Mouse (Mus musculus): ENCODE data around the gene Etv6. TPM values are rescaled to one million over a fixed set of nuclear protein-coding genes. Genes with fewer than 3 reads are reported as not detected.

The Etv6 gene
- polyA plus RNA-seq, 1 experiment = 25.8 TPM

DNA sequence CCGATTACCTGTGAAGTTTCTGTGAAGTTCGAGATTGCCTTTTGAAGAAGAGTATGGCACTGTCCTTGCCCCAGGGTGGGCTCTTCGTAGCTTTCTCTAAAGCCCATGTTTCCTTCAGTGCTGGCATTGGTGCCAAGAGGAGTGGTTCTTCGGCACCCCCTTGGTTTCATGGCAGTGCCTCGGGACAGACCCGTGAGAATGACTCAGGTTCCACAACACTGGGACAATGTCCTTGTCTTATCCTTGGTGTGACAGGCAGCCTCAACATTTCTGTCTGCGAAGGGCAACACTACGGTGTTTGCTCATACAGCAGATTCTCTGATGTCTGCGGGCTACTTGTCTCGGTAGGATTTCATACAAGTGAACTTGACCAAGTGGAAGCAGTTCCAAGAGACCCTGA lies 17.6 kb downstream of the Etv6 start:
- Histone ChIP-seq H3K27ac (ENCODE audit: insufficient read depth, low read length) (no peak overlapping the region), H3K4me3 (ENCODE audit: insufficient read depth, low read length) (no peak overlapping the region), H3K4me1 (ENCODE audit: control insufficient read depth, insufficient read depth, low read length) (peaks cover 8% of the 10 kb centered on the region)
- TF ChIP-seq POLR2A (IDR thresholded peaks at IDR 0.05; ENCODE audit: low read depth, low read length) (no peak), CTCF (IDR thresholded peaks at IDR 0.05; ENCODE audit: borderline replicate concordance, insufficient read depth, low read length) (no peak)

DNA sequence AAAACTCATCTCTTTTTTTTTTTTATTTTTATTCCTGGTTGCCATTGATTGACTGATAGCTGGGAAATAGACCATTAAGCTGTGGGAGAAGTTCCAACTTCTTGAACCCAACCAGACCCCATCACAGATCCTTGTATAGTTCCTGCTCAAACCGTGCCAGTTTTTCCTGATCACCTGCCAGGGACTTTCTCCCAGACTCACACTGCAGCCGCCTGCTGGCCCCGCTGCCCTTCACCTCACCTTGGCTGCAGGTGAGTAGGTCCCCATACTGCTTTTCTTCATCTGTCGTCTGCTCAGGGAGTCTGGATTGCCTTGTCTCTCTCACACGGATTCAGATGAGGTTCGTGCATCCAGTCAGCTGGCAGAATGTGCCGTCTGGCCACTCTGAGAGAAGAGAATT lies 18.1 kb downstream of the Etv6 start:
- no peak overlapping the region for H3K27ac ChIP-seq (ENCODE audit: insufficient read depth, low read length)
- H3K4me3 ChIP-seq (ENCODE audit: insufficient read depth, low read length) = no peak overlapping the region
- TF ChIP-seq POLR2A (IDR thresholded peaks at IDR 0.05; ENCODE audit: low read depth, low read length) (no peak), CTCF (IDR thresholded peaks at IDR 0.05; ENCODE audit: borderline replicate concordance, insufficient read depth, low read length) (no peak)
- peaks cover 9% of the 10 kb centered on the region for H3K4me1 ChIP-seq (ENCODE audit: control insufficient read depth, insufficient read depth, low read length)

DNA sequence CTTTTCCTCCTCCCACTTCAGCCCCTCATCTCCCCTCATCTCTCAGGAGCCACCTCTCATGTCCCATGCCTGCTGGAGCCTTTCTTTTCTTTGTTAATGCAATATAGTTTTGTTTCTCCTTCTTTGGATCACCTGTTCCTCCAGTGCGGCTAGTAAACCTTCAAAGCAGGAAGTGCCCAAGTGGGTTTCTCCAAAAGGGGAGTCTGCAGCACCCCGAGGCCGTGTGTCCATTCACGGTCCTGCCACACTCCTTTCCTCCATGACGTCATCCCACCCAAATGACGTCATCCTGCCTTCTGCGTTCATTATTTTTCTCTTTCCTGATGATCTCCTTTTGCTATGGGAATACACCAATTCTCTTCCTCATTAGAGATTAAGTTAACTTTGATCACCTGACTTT lies 20.1 kb downstream of the Etv6 start:
- no peak for TF ChIP-seq CTCF (IDR thresholded peaks at IDR 0.05; ENCODE audit: borderline replicate concordance, insufficient read depth, low read length)
- no peak for TF ChIP-seq POLR2A (IDR thresholded peaks at IDR 0.05; ENCODE audit: low read depth, low read length)
- Histone ChIP-seq H3K4me3 (ENCODE audit: insufficient read depth, low read length) (no peak overlapping the region), H3K27ac (ENCODE audit: insufficient read depth, low read length) (no peak overlapping the region), H3K4me1 (ENCODE audit: control insufficient read depth, insufficient read depth, low read length) (peaks cover 26% of the 10 kb centered on the region)

DNA sequence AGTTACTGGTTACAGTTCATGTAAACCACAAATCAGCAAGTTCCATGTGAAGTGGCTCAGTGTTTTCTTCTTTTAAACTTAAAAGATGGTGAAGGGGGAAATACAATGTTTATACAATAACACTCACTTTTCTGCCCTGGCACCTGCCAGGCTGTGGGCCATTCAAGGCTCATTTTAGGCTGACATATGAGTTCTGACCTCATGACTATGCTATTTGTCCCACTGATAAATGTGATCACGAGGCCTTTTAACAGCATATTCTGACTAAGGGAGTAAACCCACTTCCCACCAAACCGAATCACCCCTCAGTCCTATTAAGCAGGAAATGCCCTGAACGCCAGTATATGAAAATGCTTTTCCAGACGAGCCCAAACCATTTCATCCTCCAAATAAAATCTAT lies 23.0 kb downstream of the Etv6 start:
- 0 out of 2 replicates have a peak overlapping the region, but pooled peaks have one; percentile 10 for H3K27ac ChIP-seq (ENCODE audit: insufficient read depth, low read length)
- peaks cover 29% of the 10 kb centered on the region for H3K4me1 ChIP-seq (ENCODE audit: control insufficient read depth, insufficient read depth, low read length)
- TF ChIP-seq CTCF (IDR thresholded peaks at IDR 0.05; ENCODE audit: borderline replicate concordance, insufficient read depth, low read length) (no peak), POLR2A (IDR thresholded peaks at IDR 0.05; ENCODE audit: low read depth, low read length) (no peak)
- H3K4me3 ChIP-seq (ENCODE audit: insufficient read depth, low read length) = no peak overlapping the region

DNA sequence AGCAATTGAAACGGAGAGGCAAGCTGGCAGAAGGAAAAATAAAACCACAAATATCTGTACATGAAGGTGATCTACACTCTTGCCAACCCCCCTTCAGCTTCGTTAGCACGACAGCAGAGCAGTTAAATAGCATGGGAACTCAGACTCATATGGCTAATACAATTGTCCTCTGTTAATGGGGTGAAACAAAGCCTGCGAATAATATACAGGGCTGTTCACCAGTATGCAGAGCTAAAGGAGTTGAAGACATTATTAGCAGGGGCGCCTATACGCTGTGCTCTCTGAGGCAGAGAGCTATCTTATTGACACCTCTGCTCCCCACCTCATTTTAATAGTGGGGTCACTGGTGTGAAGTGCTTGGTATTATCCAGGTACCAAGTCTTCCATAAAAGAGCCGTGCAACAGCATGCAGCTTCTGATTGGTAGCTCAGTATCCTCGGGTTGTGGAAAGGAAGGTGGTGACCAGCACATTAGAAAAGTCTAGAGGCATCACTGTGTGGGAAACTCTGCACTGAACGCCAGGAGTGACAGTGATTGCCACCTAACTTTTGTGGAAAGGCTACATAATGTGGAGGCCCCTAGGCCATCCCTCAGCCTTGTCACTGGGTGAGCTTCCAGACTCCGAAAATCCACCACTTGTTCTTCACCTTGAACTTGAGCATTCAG lies 23.5 kb downstream of the Etv6 start:
- peaks cover 29% of the 10 kb centered on the region for H3K4me1 ChIP-seq (ENCODE audit: control insufficient read depth, insufficient read depth, low read length)
- H3K27ac ChIP-seq (ENCODE audit: insufficient read depth, low read length) = no peak overlapping the region

DNA sequence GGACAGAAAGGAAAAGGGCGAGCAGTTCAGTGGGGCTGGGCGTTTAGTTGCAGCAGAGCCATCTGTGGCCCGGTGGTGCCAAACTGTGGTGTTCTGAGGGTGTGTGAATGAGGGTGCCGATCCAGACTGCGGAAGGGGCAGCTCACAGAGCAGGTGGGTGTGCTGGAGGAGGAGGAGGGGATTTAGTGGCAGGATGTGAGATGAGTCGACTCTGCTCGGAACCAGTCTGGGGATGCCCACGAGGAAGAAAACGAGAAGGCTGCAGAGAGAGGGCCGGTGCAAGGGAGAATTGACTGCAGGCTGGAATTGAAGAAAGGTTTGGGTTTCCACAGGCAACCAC lies 24.0 kb downstream of the Etv6 start:
- no peak for TF ChIP-seq CTCF (IDR thresholded peaks at IDR 0.05; ENCODE audit: borderline replicate concordance, insufficient read depth, low read length)
- no peak for TF ChIP-seq POLR2A (IDR thresholded peaks at IDR 0.05; ENCODE audit: low read depth, low read length)
- H3K4me1 ChIP-seq (ENCODE audit: control insufficient read depth, insufficient read depth, low read length) = peaks cover 29% of the 10 kb centered on the region
- H3K4me3 ChIP-seq (ENCODE audit: insufficient read depth, low read length) = no peak overlapping the region
- no peak overlapping the region for H3K27ac ChIP-seq (ENCODE audit: insufficient read depth, low read length)

More for the DNA sequence above, 23.5 kb downstream of the Etv6 start:
- H3K4me3 ChIP-seq (ENCODE audit: insufficient read depth, low read length) = no peak overlapping the region
- no peak for TF ChIP-seq POLR2A (IDR thresholded peaks at IDR 0.05; ENCODE audit: low read depth, low read length)

DNA sequence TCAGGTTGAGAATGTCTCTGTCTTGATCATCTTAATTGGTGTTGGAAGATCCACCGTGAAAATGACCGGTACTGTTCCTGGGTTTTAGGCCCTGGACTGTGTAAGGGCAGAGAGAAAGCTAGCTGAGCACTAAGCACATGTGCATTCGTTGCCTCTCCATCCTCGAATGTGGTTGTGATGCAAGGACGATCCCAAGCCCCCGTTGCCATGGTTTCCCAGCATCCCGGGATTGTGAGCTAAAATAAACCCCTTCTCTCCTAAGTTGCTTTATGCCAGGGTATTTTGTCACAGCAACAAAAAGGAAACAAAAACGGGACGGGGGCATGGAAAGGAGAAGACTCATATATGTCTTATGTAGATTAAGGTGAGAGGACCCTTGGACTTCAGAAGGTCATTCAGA lies 24.5 kb downstream of the Etv6 start:
- Histone ChIP-seq H3K27ac (ENCODE audit: insufficient read depth, low read length) (no peak overlapping the region), H3K4me3 (ENCODE audit: insufficient read depth, low read length) (no peak overlapping the region), H3K4me1 (ENCODE audit: control insufficient read depth, insufficient read depth, low read length) (peaks cover 29% of the 10 kb centered on the region)
- TF ChIP-seq CTCF (IDR thresholded peaks at IDR 0.05; ENCODE audit: borderline replicate concordance, insufficient read depth, low read length) (no peak), POLR2A (IDR thresholded peaks at IDR 0.05; ENCODE audit: low read depth, low read length) (no peak)

DNA sequence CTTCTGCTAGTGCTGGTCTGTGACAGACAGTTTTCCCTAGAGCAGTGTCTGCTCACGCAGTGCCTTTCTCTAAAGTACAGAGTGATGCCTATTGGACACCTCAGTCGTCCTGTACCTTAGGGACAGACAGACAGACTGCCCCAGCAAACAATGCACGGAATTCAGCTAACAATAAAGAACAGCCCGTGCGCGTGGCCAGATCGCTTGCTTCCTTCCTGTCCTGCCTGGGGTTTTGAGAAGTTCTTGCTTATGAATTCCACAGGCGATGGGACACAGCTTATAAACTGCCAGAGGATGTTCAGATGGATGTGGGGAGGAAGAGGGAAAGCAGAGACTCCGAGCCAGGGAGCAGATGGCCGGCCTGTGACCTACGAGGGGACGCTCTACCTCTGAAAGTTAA lies 25.3 kb downstream of the Etv6 start:
- Histone ChIP-seq H3K27ac (ENCODE audit: insufficient read depth, low read length) (no peak overlapping the region; the same call in 1 of the 2 replicates), H3K4me3 (ENCODE audit: insufficient read depth, low read length) (no peak overlapping the region), H3K4me1 (ENCODE audit: control insufficient read depth, insufficient read depth, low read length) (peaks cover 26% of the 10 kb centered on the region)
- TF ChIP-seq CTCF (IDR thresholded peaks at IDR 0.05; ENCODE audit: borderline replicate concordance, insufficient read depth, low read length) = no peak
- no peak for TF ChIP-seq POLR2A (IDR thresholded peaks at IDR 0.05; ENCODE audit: low read depth, low read length)

DNA sequence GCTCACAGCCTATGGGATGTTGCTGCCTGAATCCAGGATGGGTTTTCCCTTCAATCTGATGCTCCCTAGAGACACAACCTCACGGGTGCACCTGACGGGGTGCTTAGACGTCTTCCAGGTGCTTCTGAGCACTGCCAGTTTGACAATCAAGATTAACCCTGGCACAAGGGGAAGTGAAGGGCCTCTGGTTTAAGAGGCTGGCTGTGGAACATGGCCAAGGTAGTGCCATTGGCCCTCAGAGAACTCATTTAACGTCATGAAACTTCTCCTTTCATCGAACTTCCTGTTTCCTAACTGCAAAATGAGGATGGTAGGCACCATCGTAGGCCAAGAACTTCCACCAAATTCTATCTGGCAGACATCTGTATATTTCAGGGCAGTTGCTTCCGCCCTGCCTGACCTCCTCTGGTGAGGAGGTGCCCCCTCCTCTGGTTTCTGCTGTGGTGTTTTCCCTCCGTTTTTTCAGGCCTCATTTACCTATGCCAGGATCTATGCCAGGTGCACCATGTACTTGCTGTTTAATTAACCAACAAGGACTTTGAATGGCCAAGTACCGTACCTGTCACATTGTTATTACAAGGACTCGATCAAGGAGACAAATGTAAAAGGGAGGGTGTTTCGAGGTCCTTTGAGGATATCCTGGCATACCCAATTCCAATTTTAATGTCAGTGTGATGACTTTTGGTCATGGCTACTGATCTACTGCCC lies 29.7 kb downstream of the Etv6 start:
- no peak overlapping the region for H3K27ac ChIP-seq (ENCODE audit: insufficient read depth, low read length)
- H3K4me1 ChIP-seq (ENCODE audit: control insufficient read depth, insufficient read depth, low read length) = peaks cover 7% of the 10 kb centered on the region
- no peak for TF ChIP-seq POLR2A (IDR thresholded peaks at IDR 0.05; ENCODE audit: low read depth, low read length)
- TF ChIP-seq CTCF (IDR thresholded peaks at IDR 0.05; ENCODE audit: borderline replicate concordance, insufficient read depth, low read length) = no peak
- H3K4me3 ChIP-seq (ENCODE audit: insufficient read depth, low read length) = no peak overlapping the region

DNA sequence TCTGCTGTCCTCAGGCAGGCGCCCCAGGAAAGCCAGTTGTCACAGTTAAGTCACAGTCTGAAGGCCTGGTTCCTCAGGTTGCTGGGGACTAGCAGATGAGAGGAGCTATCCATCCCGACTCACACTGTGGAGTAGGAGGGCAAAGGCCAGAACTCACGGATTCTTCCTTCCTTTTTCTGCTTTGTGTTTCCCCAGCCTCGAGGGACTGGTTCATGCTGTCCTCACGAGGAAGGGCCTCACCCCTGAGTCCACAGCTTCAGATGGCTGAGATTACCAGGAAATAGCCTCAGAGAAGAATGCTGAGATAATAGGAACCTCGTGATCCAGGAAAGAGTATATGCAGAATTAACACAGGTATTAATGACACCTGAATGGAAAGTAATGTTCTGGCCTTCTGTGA lies 30.6 kb downstream of the Etv6 start:
- H3K4me3 ChIP-seq (ENCODE audit: insufficient read depth, low read length) = no peak overlapping the region
- no peaks in the 10 kb centered on the region; the same call in 1 of the 2 replicates for H3K4me1 ChIP-seq (ENCODE audit: control insufficient read depth, insufficient read depth, low read length)
- TF ChIP-seq POLR2A (IDR thresholded peaks at IDR 0.05; ENCODE audit: low read depth, low read length) = no peak
- TF ChIP-seq CTCF (IDR thresholded peaks at IDR 0.05; ENCODE audit: borderline replicate concordance, insufficient read depth, low read length) = no peak

More for the DNA sequence above, 30.6 kb downstream of the Etv6 start:
- no peak overlapping the region for H3K27ac ChIP-seq (ENCODE audit: insufficient read depth, low read length)
